Mouse (Mus musculus) fibroblast of lung, adult 2 months (primary cell): ENCODE data around the gene Ift80.
"Not testable (repeated sequence)": the region's sequence is repeated elsewhere in the genome, so short reads cannot be mapped to it uniquely, and the experiment has no call there.

Experiments
- DNase-seq: peaks from one replicate; pipeline ENCODE4 v3.0.0-alpha.2; 2011; ENCODE audit warnings: low read depth

The Ift80 gene

DNA sequence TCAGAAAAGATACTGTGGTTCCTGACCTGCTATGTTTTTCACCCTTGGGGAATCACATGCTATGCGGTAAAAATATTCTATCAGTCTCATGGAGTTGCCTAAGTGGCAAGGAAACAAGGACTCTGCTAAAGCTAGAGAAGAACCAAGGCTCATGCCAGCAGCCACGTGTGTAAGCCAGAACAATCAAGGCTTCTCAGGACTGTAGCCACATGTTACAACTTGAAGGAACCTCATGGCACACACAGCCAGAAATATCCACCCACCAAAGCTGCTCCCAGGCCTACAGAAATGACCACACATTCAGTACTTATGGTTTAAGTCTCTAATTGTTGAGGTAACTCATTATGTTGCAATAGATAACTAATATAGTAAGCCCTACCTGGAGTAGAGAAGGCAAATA, 17.8 kb downstream of the Ift80 start:
- DNase-seq: no peak

GRCm38 (mm10) chr3:68980898-68981297, 23.5 kb downstream of the Ift80 start:
- DNase-seq: no peak

- no peak for DNase-seq
Observed at GRCm38 (mm10) chr3:68979187-68979586, 25.2 kb downstream of the Ift80 start.

- no peak for DNase-seq
Observed at GRCm38 (mm10) chr3:68977696-68978095, 26.7 kb downstream of the Ift80 start.

- DNase-seq: no peak
Observed at GRCm38 (mm10) chr3:68975533-68976490, 28.6 kb downstream of the Ift80 start.

DNA sequence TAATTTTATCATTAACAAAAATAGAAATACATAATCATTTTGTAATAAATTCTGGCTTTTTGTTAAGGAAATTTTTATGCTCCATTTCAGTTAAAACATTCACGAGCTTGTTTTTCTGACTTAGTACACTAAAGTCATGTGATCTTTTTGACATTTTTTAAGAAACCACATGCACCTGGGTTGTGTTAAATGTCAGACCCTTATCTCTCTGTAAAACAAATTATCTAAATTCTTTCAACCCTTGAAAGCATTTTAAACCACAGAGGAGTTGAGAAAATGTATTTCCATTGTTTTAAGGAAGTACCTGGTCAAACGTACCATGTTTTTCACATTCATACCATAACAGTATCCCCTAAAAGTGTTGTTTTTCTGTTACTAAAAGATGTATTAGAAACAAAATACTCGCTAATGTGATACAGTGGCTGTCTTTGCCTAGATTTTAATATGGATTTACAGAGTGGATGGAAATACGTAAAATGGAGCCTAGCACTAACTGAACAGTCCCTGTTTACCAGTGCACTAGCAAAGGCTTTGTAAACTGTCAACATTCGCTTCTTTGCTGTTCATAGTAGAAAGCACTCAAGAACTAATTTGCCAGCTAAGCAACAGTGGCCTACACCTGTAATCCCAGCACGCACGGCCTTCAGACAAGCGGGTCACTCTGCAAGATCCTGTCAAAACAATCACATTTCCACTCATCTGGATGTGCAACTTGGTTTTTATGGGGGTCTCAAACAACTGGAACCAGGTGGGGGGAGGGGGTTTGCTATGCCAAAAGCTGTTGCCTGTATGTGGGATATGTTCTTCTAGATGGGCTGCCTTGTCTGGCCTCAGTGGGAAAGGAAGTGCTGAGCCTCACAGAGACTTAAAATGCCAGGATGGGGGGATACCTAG, 29.5 kb downstream of the Ift80 start:
- DNase-seq: no peak

DNA sequence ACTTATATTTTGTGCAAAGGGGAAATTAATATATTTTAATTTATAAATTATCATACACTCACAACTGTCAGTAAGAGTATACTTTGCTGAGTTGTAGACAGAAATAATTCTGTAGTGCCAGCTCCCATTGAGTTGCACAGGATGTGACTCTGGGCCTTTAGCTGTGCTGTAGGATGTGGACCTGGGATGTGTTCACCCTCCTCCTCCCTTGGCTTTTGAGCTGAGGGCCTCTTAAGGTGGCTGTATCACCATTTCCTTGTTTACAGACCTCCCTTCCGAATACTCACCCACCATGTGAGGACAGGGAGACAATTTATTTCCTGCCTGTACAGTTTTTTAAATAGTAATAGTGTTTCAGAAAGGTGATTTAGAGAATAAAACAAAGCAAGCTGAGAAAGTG, 30.8 kb downstream of the Ift80 start:
- DNase-seq: no peak

GRCm38 (mm10) chr3:68969091-68969590, 35.2 kb downstream of the Ift80 start:
- DNase-seq: no peak

GRCm38 (mm10) chr3:68967404-68967803, 37.0 kb downstream of the Ift80 start:
- no peak for DNase-seq

GRCm38 (mm10) chr3:68966527-68967285, 37.7 kb downstream of the Ift80 start:
- DNase-seq: no peak

DNA sequence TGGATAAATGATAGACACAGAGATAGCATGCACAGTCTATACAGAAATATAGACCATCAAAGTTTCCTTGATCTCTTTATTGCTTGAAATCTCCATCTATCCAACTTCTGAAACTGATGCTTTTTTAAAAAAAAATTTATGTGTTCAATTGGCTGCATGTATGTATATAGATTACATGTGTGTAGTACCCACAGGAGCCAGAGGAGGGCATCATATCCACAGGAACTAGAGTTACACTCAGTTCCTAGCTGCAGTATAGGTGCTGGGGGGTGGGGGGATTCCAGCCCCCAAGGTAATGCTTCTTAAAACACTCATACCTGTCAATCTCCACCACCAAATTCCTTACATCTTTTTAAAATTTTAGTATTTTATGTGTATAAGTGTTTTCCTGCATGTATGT, 39.7 kb downstream of the Ift80 start:
- DNase-seq: no peak

- DNase-seq: no peak
Observed at GRCm38 (mm10) chr3:68957413-68957812, 47.0 kb downstream of the Ift80 start.

- DNase-seq: no peak
Observed at GRCm38 (mm10) chr3:68956454-68956853, 47.9 kb downstream of the Ift80 start.

DNA sequence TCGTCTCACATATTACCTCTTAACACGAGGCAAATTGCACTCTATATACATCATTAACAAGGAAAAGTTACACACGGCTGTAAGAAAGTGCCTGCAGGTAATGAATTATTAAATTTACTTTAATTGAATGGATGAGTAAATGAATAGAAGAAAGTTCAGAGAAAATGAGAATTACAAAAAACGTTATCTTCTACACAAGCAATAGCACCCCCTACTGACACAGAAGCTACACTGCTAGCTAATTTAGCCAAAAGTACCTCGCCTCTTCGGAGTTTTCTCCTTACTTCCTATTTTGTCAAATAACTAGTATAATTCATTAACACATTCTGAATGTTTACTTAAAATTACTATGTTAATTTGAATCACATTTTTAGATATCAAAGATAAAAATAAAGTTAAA, 49.9 kb downstream of the Ift80 start:
- DNase-seq: no peak

DNA sequence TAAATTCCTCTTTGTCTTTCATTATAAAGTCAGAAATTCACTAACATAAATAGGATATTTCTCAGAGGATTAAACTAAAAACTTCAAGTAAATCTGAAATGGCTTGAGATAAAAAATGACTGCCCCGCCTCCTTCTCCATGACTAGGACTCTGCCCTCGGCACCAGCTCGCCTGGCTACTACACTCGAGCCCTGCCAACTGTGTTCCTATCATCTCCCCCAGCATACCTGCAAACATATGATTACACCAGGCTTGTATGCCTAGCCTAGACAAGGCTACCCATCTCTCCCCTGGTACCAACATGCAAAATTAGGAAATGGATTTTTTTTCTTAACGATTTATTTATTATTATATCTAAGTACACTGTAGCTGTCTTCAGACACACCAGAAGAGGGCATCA, 51.7 kb downstream of the Ift80 start:
- no peak for DNase-seq

DNA sequence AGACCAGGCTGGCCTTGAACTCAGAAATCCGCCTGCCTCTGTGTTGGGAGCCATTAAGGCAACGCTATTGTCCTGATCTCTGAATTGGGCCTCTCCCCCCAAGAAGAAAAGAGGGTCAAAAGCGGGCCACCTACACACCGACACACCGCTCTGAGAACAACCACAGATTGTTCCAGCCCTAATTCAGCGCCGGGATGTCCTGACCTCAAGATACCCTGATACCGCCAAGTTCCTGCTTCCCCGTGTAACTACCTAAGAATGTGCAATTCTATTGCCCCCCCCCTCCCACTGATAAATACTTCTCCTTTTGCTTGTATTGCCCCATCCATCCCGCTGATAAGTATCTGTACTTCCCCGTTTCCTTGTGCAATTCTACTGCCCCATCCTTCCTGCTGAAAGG, 52.4 kb downstream of the Ift80 start:
- not testable (repeated sequence) for DNase-seq

DNA sequence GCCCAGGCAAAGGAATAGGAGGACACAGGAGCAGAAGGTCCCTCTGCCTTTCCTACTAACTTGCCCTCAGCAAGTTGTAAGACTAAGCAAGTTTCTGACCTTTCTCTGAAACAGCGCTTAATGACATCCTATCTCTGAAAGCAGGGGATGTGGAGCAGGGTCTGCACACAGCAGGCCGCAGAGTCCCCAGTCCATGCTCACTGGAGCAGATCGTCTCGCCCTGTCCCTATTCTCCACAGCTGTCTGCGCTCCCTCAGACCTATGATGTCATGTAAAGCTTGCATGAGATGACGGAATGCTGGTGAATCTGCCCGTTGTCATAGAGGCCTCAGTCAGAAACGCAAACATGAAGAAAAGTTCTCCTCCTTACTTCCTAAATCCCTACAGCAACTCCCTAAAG, 55.0 kb downstream of the Ift80 start:
- no peak for DNase-seq

DNA sequence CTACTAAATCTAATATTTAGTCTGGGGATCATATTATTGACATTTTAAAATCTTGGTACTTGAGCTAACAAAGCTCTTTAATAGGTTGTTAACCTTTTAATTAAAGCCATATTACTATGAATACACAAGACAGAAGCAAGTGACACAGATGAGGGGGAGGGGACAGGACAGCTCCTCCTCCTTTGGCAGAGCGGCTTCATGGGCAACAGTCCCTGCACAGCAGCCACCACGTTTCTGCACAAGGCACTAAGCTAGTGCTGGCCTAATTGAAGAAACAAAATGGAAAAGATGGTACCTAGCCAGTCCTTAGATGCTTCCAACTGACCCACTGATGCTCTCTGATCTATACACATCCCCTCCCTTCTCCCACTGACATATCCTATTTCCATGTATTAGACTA, 55.5 kb downstream of the Ift80 start:
- no peak for DNase-seq

DNA sequence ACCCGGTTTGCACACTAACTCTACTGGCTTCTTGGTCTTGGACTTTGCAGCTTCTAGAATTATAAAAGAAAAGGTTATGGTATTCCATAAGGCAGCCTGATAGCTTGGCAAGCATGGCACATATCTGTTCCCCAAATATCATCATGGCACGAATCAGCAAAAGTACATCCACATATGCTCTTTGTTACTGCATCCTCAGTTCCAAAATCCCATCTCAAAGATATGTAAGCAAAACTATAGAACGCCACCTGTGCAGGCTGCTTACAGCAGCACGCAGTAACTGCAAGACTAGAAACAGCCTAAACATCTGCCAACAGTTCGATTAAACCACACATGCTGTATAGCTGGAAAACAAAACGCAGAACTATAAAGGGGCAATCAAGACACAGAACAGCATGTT, 62.5 kb downstream of the Ift80 start:
- DNase-seq: no peak

GRCm38 (mm10) chr3:68940311-68940710, 64.1 kb downstream of the Ift80 start:
- no peak for DNase-seq

DNA sequence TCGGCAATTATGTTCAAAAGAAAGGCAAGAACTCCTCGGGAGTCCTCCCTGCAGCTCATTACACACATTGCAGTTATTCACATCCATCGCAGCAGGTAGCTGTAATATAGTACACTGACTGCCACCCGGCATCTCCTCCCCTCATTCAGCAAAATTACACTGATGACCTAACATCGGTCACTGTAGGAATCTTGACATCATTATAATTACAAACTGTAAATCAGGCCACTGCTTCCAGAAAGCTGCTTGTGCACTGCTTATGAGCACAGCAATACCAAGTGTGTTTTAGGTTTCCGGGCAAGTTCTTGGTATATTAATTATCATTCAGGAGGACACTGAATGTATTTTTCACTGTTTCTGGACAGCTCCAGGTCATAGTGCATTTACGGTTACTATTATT, 65.1 kb downstream of the Ift80 start:
- no peak for DNase-seq

DNA sequence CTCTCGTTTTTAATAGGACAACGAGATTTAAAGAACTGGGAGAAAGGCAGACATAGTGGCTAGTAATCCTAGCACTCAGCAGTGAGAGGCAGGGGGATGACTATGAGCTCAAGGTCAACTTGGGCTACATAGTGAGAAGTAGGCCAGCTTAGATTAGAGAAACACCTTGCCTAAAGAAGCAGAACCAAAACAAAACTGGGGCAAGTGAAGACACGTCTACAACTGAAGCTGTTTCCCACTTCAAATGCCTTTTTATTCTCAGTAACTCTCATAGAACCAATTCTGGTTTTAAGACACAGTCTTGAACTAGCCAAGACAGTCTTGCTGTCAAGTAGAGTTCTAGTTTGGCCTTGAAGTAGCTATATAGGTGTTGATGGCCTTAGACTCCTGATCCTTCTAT, 67.7 kb downstream of the Ift80 start:
- DNase-seq: no peak
